Mouse (Mus musculus): ENCODE measurements at regions not wholly inside any gene's neighbourhood (a gene's known extent, or its start where the extent isn't known, plus 50 kb on each side); places are given as distances from the start of the nearest gene placed in this dataset.
"Not testable (repeated sequence)": the region's sequence is repeated elsewhere in the genome, so short reads cannot be mapped to it uniquely, and the experiment has no call there.

- TF ChIP-seq POLR2A (IDR thresholded peaks at IDR 0.05; ENCODE audit: extremely low read depth, insufficient read depth, low read length) (no peak), CTCF (IDR thresholded peaks at IDR 0.05; ENCODE audit: extremely low read depth, insufficient read depth, low read length) (no peak)
- H3K27ac ChIP-seq (ENCODE audit: insufficient read depth, low read length) = no peak overlapping the region
- H3K4me3 ChIP-seq (ENCODE audit: insufficient read depth, low read length) = no peak overlapping the region
- no peaks in the 10 kb centered on the region; the same call in 1 of the 2 replicates for H3K4me1 ChIP-seq (ENCODE audit: control insufficient read depth, insufficient read depth, low read length)
These were observed 78.1 kb upstream of the Fam78b start for GRCm38 (mm10) chr1:166922911-166923712.

- Histone ChIP-seq H3K27ac (ENCODE audit: insufficient read depth, low read length) (no peak overlapping the region), H3K4me3 (ENCODE audit: insufficient read depth, low read length) (no peak overlapping the region), H3K4me1 (ENCODE audit: control insufficient read depth, insufficient read depth, low read length) (no peaks in the 10 kb centered on the region; the same call in 1 of the 2 replicates)
- TF ChIP-seq CTCF (IDR thresholded peaks at IDR 0.05; ENCODE audit: extremely low read depth, insufficient read depth, low read length) (no peak), POLR2A (IDR thresholded peaks at IDR 0.05; ENCODE audit: extremely low read depth, insufficient read depth, low read length) (no peak)
These were observed 77.6 kb upstream of the Fam78b start for GRCm38 (mm10) chr1:166923713-166923975.

GRCm38 (mm10) chr1:166924126-166924525, 77.1 kb upstream of the Fam78b start:
- TF ChIP-seq POLR2A (IDR thresholded peaks at IDR 0.05; ENCODE audit: extremely low read depth, insufficient read depth, low read length) (no peak), CTCF (IDR thresholded peaks at IDR 0.05; ENCODE audit: extremely low read depth, insufficient read depth, low read length) (no peak)
- H3K4me3 ChIP-seq (ENCODE audit: insufficient read depth, low read length) = no peak overlapping the region
- H3K4me1 ChIP-seq (ENCODE audit: control insufficient read depth, insufficient read depth, low read length) = no peaks in the 10 kb centered on the region; the same call in 1 of the 2 replicates
- H3K27ac ChIP-seq (ENCODE audit: insufficient read depth, low read length) = no peak overlapping the region

- H3K27ac ChIP-seq (ENCODE audit: insufficient read depth, low read length) = no peak overlapping the region
- H3K4me3 ChIP-seq (ENCODE audit: insufficient read depth, low read length) = no peak overlapping the region
- TF ChIP-seq POLR2A (IDR thresholded peaks at IDR 0.05; ENCODE audit: extremely low read depth, insufficient read depth, low read length) (no peak), CTCF (IDR thresholded peaks at IDR 0.05; ENCODE audit: extremely low read depth, insufficient read depth, low read length) (no peak)
- H3K4me1 ChIP-seq (ENCODE audit: control insufficient read depth, insufficient read depth, low read length) = no peaks in the 10 kb centered on the region; the same call in 1 of the 2 replicates
These were observed 75.1 kb upstream of the Fam78b start for GRCm38 (mm10) chr1:166926078-166926477.

GRCm38 (mm10) chr1:166939744-166940143, 61.5 kb upstream of the Fam78b start:
- H3K27ac ChIP-seq (ENCODE audit: insufficient read depth, low read length); H3K4me1 ChIP-seq (ENCODE audit: control insufficient read depth, insufficient read depth, low read length): not testable (repeated sequence)
- H3K4me3 ChIP-seq (ENCODE audit: insufficient read depth, low read length) = peak overlapping the region; percentile 44

- H3K4me1 ChIP-seq (ENCODE audit: control insufficient read depth, insufficient read depth, low read length); H3K27ac ChIP-seq (ENCODE audit: insufficient read depth, low read length): not testable (repeated sequence)
- H3K4me3 ChIP-seq (ENCODE audit: insufficient read depth, low read length) = peak overlapping the region; percentile 44
These were observed 60.8 kb upstream of the Fam78b start for GRCm38 (mm10) chr1:166940146-166941076.

- H3K27ac ChIP-seq (ENCODE audit: insufficient read depth, low read length) = no peak overlapping the region
- no peak overlapping the region for H3K4me3 ChIP-seq (ENCODE audit: insufficient read depth, low read length)
- H3K4me1 ChIP-seq (ENCODE audit: control insufficient read depth, insufficient read depth, low read length) = no peaks in the 10 kb centered on the region
- TF ChIP-seq POLR2A (IDR thresholded peaks at IDR 0.05; ENCODE audit: extremely low read depth, insufficient read depth, low read length) (no peak), CTCF (IDR thresholded peaks at IDR 0.05; ENCODE audit: extremely low read depth, insufficient read depth, low read length) (no peak)
These were observed 59.0 kb upstream of the Fam78b start for GRCm38 (mm10) chr1:166942201-166942600.

GRCm38 (mm10) chr1:166944540-166944939, 56.7 kb upstream of the Fam78b start:
- Histone ChIP-seq H3K27ac (ENCODE audit: insufficient read depth, low read length) (no peak overlapping the region), H3K4me1 (ENCODE audit: control insufficient read depth, insufficient read depth, low read length) (no peaks in the 10 kb centered on the region), H3K4me3 (ENCODE audit: insufficient read depth, low read length) (no peak overlapping the region)
- TF ChIP-seq CTCF (IDR thresholded peaks at IDR 0.05; ENCODE audit: extremely low read depth, insufficient read depth, low read length) = no peak
- no peak for TF ChIP-seq POLR2A (IDR thresholded peaks at IDR 0.05; ENCODE audit: extremely low read depth, insufficient read depth, low read length)

- Histone ChIP-seq H3K4me3 (ENCODE audit: insufficient read depth, low read length) (no peak overlapping the region), H3K27ac (ENCODE audit: insufficient read depth, low read length) (no peak overlapping the region), H3K4me1 (ENCODE audit: control insufficient read depth, insufficient read depth, low read length) (no peaks in the 10 kb centered on the region)
- TF ChIP-seq CTCF (IDR thresholded peaks at IDR 0.05; ENCODE audit: extremely low read depth, insufficient read depth, low read length) (no peak), POLR2A (IDR thresholded peaks at IDR 0.05; ENCODE audit: extremely low read depth, insufficient read depth, low read length) (no peak)
These were observed 53.1 kb upstream of the Fam78b start for GRCm38 (mm10) chr1:166947844-166948702.

Data from cortical plate, adult 2 months (tissue).